Mouse (Mus musculus) liver, adult 2 months (tissue): ENCODE data around the gene Nup107.

Source experiments
- CTCF ChIP-seq: fragments of 200-500 bp; IDR thresholded peaks from 2 replicates; pipeline ENCODE4 v1.5.1; 2011; ENCODE audit warnings: low read depth, low read length, control low read depth
- POLR2A ChIP-seq: fragments of 200-500 bp; IDR thresholded peaks from 2 replicates; pipeline ENCODE4 v1.6.1; 2011; ENCODE audit warnings: low read length, control low read depth; ENCODE audit not compliant: insufficient read depth; ENCODE audit errors: extremely low read depth

GRCm38 (mm10) chr10:117766111-117766895, 26.2 kb downstream of the Nup107 start:
- TF ChIP-seq CTCF (no peak), POLR2A (no peak)
